Mouse (Mus musculus) midbrain, embryonic 11.5 days (tissue): ENCODE results near the gene Gm2564. TPM values are rescaled to one million over a fixed set of nuclear protein-coding genes. Genes with fewer than 3 reads are reported as not detected.

ENCODE experiments used
- polyA plus RNA-seq: library from polyadenylated mRNA; unstranded; fragments of >200 nt; fragmentation: Nextera tagmentation; extraction: Ambion mirVana; gene quantifications from 2 replicates; pipeline ENCODE4 v1.2.1, GENCODE M21; 2014

The Gm2564 gene
- polyA plus RNA-seq, 1 experiment from 2014 or later, result not detected

Other genes with a start within 250 kb of the Gm2564 start
- not detected in 2 replicates for gene Gm21586, start 190.3 kb upstream of the Gm2564 start, polyA plus RNA-seq
- gene Gm2163, start 163.0 kb upstream of the Gm2564 start, polyA plus RNA-seq, result not detected in 2 replicates
- not detected in 2 replicates for gene Fam205a2, start 101.5 kb upstream of the Gm2564 start, polyA plus RNA-seq
- gene Gm10591, start 17.5 kb upstream of the Gm2564 start, polyA plus RNA-seq, result not detected in 2 replicates
- not detected in 2 replicates for gene Ccl27b, start 25.5 kb downstream of the Gm2564 start, polyA plus RNA-seq
- not detected in 2 replicates for gene Il11ra2, start 32.2 kb downstream of the Gm2564 start, polyA plus RNA-seq
- gene 4930578G10Rik, start 105.8 kb downstream of the Gm2564 start, polyA plus RNA-seq, result 1.3 and 1.4 TPM in 2 replicates
- gene Ccl19, start 126.9 kb downstream of the Gm2564 start, polyA plus RNA-seq, result not detected in 2 replicates
- gene Ccl21a, start 144.3 kb downstream of the Gm2564 start, polyA plus RNA-seq, result 0.19 and 0.42 TPM in 2 replicates
- 0.05 and 0.11 TPM in 2 replicates for gene Fam205a1, start 224.2 kb downstream of the Gm2564 start, polyA plus RNA-seq
- 0.57 and 0.66 TPM in 2 replicates for gene Gm12394, start 227.1 kb downstream of the Gm2564 start, polyA plus RNA-seq
- 0.40 and 0.87 TPM in 2 replicates for gene Fam205c, start 244.5 kb downstream of the Gm2564 start, polyA plus RNA-seq